9 mouse cellular contexts compared by ENCODE assay signal in the genomic region with DNA sequence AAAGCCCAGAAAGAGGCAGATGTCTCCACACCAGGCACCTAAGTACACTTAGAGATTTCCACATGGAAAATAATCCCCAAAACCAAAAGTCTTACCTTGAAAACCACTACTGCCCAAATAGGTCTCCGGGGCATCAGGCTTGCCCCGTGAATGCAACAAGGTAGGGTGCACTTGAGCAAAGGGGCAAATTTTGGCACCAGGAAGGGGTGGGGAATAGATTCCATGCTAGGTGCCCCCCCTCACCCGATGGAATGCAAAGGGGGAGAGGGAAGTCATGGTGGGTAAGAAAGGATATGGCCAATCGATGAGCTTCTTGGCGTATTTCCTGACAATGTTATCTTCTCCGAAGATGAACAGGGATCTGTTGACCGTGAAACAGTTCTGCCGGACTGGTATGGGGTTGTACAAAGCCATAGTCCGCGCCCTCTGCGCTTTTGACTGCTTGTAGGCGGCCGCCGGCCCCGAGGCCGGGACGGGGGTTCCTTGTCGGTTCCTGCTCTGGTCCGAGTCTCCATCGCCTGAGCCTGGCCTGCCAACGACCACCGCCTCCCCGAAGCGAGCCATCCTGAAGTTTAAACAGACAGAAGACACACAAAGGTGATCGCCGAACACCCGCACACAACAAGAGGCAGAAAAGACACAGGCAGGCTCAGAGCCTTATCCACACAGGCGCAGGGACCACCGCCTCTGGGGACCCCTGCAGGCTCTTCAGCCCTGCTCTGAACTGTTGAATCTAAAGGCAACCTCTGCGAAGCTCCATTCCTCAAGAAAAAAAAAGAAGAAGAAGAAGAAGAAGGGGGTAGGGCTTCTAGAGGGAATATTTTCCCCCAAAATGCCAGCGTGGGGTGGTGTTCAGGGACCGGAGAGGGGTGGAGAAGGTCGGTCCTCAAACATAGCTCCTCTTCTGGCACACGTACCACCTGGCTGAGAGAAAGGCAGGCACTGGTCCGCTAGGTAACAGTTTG.
DNase-seq lines count a peak whose midpoint lies in the region; ATAC-seq and TF ChIP-seq lines count a peak whose summit lies in the region.
"Had no signal": no experiment of that assay in that cellular context is flagged by ENCODE, and none has a peak within 500 bp of the region (broad histone marks: within the 10 kb centered on the region; RNA-seq: fewer than 3 reads in every experiment).

No protein-coding gene starts in this region.

- peak; percentile 27 to 32 for DNase-seq in cerebellum, postnatal 10 days
- no peak for DNase-seq in cerebellum, adult 11 months
- no peak for DNase-seq in lung, postnatal 25 days (ENCODE audit: low spot score)
- DNase-seq in stomach, postnatal 0 days (ENCODE audit: low spot score): no peak
- DNase-seq in frontal cortex, postnatal 25 days (ENCODE audit: low spot score in 2 of 2): no peak

- H3K4me3 ChIP-seq in lung, embryonic 16.5 days (ENCODE audit: low read length): peak overlapping the region; percentile 17
- H3K4me3 ChIP-seq in limb, embryonic 15.5 days: peak overlapping the region; percentile 42
- H3K4me3 ChIP-seq in stomach, postnatal 0 days (ENCODE audit: low read depth, low read length): peak overlapping the region; percentile 30
- H3K4me3 ChIP-seq: myocyte had no signal

- H3K4me1 ChIP-seq in lung, embryonic 16.5 days (replicated peaks; ENCODE audit: control insufficient read depth, insufficient read depth, low read length): no peaks in the 10 kb centered on the region
- H3K4me1 ChIP-seq in limb, embryonic 15.5 days: peaks cover 29% of the 10 kb centered on the region
- H3K4me1 ChIP-seq in stomach, postnatal 0 days (replicated peaks; ENCODE audit: control insufficient read depth, insufficient read depth): no peaks in the 10 kb centered on the region

- no peaks in the 10 kb centered on the region for H3K36me3 ChIP-seq in lung, embryonic 16.5 days (ENCODE audit: control insufficient read depth, insufficient read depth, low read length)
- no peaks in the 10 kb centered on the region for H3K36me3 ChIP-seq in limb, embryonic 15.5 days
- H3K36me3 ChIP-seq in stomach, postnatal 0 days (ENCODE audit: control insufficient read depth, insufficient read depth, low read length): no peaks in the 10 kb centered on the region

- no peaks in the 10 kb centered on the region for H3K9me3 ChIP-seq in lung, embryonic 16.5 days (ENCODE audit: control insufficient read depth, low read length)
- H3K9me3 ChIP-seq in limb, embryonic 15.5 days: no peaks in the 10 kb centered on the region
- H3K9me3 ChIP-seq in stomach, postnatal 0 days (ENCODE audit: control insufficient read depth, low read length): no peaks in the 10 kb centered on the region

- H3K27me3 ChIP-seq in lung, embryonic 16.5 days (ENCODE audit: control insufficient read depth, insufficient read depth, low read depth, low read length): peaks cover 67% of the 10 kb centered on the region
- H3K27me3 ChIP-seq in limb, embryonic 15.5 days: peaks cover 69% of the 10 kb centered on the region
- H3K27me3 ChIP-seq in stomach, postnatal 0 days (ENCODE audit: control insufficient read depth, insufficient read depth, low read length): 0 out of 2 replicates have a peak, but pooled peaks cover 6% of the 10 kb centered on the region

- TF ChIP-seq EP300 in stomach, postnatal 0 days (optimal IDR thresholded peaks at IDR 0.05): no peak

- TF ChIP-seq CTCF in stomach, postnatal 0 days (IDR thresholded peaks at IDR 0.05; ENCODE audit: low read depth): no peak

- WGBS in lung, embryonic 16.5 days: 26% methylated on average over 35 of the region's 35 CpGs
- WGBS in limb, embryonic 15.5 days: 21% methylated on average over 35 of the region's 35 CpGs
- WGBS in stomach, postnatal 0 days: 32% methylated on average over 35 of the region's 35 CpGs

- no peak overlapping the region for H3K27ac ChIP-seq in lung, embryonic 16.5 days (ENCODE audit: low read length)
- no peak overlapping the region for H3K27ac ChIP-seq in limb, embryonic 15.5 days
- no peak overlapping the region for H3K27ac ChIP-seq in stomach, postnatal 0 days (replicated peaks)

- no peak overlapping the region for H3K9ac ChIP-seq in lung, embryonic 16.5 days (ENCODE audit: low read length)
- no peak overlapping the region for H3K9ac ChIP-seq in limb, embryonic 15.5 days
- H3K9ac ChIP-seq in stomach, postnatal 0 days (ENCODE audit: low read length): no peak overlapping the region

- ATAC-seq in lung, embryonic 16.5 days (ENCODE audit: low read depth): no peak
- ATAC-seq in limb, embryonic 15.5 days (ENCODE audit: insufficient number of reproducible peaks, low FRiP score, low TSS enrichment, low read depth): no peak
- no peak for ATAC-seq in stomach, postnatal 0 days (ENCODE audit: low FRiP score, low TSS enrichment)
- ATAC-seq in activated CD4-positive, CD25-positive, alpha-beta regulatory T cell, adult 4 months: no peak

- H3K4me2 ChIP-seq in lung, embryonic 16.5 days (ENCODE audit: low read depth, low read length): peak overlapping the region; percentile 41; the same call in 1 of the 2 replicates
- peak overlapping the region; percentile 73 for H3K4me2 ChIP-seq in limb, embryonic 15.5 days
- peak overlapping the region; percentile 48 for H3K4me2 ChIP-seq in stomach, postnatal 0 days (replicated peaks; ENCODE audit: low read depth)

Comparison
In these comparisons a context has a peak if more than half of its experiments do, and no peak if none do; other contexts are left out.
1. DNase-seq: peak in cerebellum, postnatal 10 days (2 of 2); none in cerebellum, adult 11 months (single experiment), lung, postnatal 25 days (single experiment), stomach, postnatal 0 days (single experiment) and frontal cortex, postnatal 25 days (0 of 2).
2. Peak in every context shown above with its lines, with median percentiles within 50 percentile points of each other: H3K4me2 ChIP-seq and H3K4me3 ChIP-seq.